Mouse (Mus musculus): Measurements from ENCODE around the gene Trnt1. TPM values are rescaled to one million over a fixed set of nuclear protein-coding genes. Genes with fewer than 3 reads are reported as not detected.

Trnt1 gene
- 69.5 and 73.0 TPM in 2 replicates for total RNA-seq (2014; rRNA removed)
- polyA plus RNA-seq (2015; fragmentation: Nextera tagmentation; extraction: Ambion mirVana), result 53.9 and 58.2 TPM in 2 replicates

DNA sequence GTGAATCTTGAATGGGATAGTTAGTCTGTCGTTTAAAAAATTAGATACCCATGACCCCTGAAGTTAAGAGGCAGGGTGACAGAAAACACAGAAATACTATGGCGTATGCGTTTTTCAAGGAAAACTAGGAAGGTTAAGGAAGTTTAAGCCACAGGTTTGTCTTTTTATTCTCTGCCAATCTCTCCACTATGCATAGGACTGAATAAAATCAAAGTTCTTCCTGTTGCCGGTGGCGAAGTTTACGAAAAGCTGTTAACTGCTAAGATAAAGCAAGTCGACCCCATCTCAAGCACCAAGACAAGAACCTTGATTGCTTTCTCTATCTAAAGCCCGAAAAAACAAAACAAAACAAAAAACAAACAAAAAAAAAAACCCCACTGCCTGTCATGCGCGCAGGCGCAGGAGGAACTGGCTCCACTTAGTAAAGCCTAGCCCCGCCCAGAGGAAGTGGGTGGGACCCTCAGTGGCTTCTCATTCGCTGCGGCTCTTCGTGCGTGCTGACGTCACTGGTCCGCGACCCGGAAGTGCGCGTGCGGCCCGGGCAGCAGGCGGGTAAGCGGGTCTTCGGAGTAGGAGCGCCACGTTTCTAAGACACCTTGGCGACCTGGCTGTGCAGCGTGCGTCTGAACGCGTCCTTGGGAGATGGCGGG is at the start of gene Trnt1:
Trnt1 (plus strand) TSS at position 481 of the 650 bp plus-strand sequence.
- ATAC-seq (peak; percentile 100), DNase-seq (peak; percentile 98)
- 0 out of 2 replicates have a peak, but pooled peaks have one; percentile 6 for TF ChIP-seq CTCF (IDR thresholded peaks at IDR 0.05; ENCODE audit: low read depth)
- Histone ChIP-seq H3K4me3 (ENCODE audit: low read depth, low read length) (peak within 1 kb of the TSS; percentile 77), H3K27me3 (ENCODE audit: insufficient read depth, low read length) (no peaks in the 10 kb centered on the region), H3K27ac (ENCODE audit: low read depth, low read length) (0 out of 2 replicates have a peak within 1 kb of the TSS, but pooled peaks have one; percentile 23), H3K36me3 (ENCODE audit: insufficient read depth) (peaks cover 17% of the 10 kb centered on the region), H3K4me2 (ENCODE audit: low read depth) (peak within 1 kb of the TSS; percentile 90), H3K4me1 (ENCODE audit: insufficient read depth) (peaks cover 12% of the 10 kb centered on the region), H3K9me3 (ENCODE audit: low read length) (no peaks in the 10 kb centered on the region), H3K9ac (peak within 1 kb of the TSS; percentile 57)
- WGBS, result 9% methylated on average over 35 of the region's 35 CpGs

DNA sequence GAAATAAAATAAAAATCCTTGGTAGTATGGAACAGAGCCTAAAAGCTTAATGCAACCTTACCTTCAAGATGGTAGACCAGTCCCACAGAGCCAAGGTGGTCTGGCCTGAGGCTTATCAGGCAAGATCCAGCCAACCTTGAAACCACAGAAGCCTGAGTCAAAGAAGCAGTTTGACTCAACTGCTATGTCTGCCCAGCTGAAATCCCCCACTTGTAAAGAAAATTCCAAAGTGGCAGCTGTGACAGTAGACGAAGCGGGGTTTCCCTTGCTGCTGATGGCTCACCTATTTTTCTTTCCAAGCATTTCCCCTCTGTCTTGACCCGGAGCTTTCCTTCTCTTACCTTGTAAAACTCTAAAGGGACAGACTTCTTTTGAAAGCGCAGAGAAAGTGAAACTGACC is 43.3 kb upstream of the Trnt1 start:
- H3K36me3 ChIP-seq (ENCODE audit: insufficient read depth), result no peaks in the 10 kb centered on the region
- no peak for TF ChIP-seq CTCF (IDR thresholded peaks at IDR 0.05; ENCODE audit: low read depth)
- H3K4me2 ChIP-seq (ENCODE audit: low read depth), result no peak overlapping the region
- H3K4me1 ChIP-seq (ENCODE audit: insufficient read depth), result no peaks in the 10 kb centered on the region
- 86% methylated on average over 4 of the region's 4 CpGs for WGBS
- H3K27ac ChIP-seq (ENCODE audit: low read depth, low read length), result no peak overlapping the region
- DNase-seq (no peak), ATAC-seq (no peak)
- no peaks in the 10 kb centered on the region for H3K27me3 ChIP-seq (ENCODE audit: insufficient read depth, low read length)
- H3K9me3 ChIP-seq (ENCODE audit: low read length), result no peaks in the 10 kb centered on the region
- H3K9ac ChIP-seq, result no peak overlapping the region
- no peak overlapping the region for H3K4me3 ChIP-seq (ENCODE audit: low read depth, low read length)

DNA sequence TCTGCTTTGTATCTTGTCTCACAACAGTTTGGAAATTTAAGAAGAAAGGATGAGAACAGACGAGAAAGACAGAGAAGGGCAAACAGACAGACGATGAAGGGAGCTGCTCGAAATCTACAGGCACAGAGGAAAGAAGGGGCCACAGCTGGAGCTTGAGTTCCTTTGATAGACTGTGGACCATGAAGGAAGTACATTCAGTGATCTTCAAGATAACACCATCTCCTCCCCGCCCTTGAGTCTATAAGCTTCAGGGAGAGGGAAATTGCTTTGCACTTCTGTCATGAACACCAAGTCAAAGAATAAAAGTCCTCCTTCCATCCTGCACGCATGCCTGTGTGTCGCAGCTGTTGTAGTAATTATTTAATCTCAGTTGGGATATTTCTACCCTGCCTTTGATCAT is 42.8 kb upstream of the Trnt1 start:
- Histone ChIP-seq H3K4me3 (ENCODE audit: low read depth, low read length) (no peak overlapping the region), H3K9ac (no peak overlapping the region), H3K9me3 (ENCODE audit: low read length) (no peaks in the 10 kb centered on the region), H3K27me3 (ENCODE audit: insufficient read depth, low read length) (no peaks in the 10 kb centered on the region), H3K36me3 (ENCODE audit: insufficient read depth) (no peaks in the 10 kb centered on the region), H3K4me2 (ENCODE audit: low read depth) (no peak overlapping the region), H3K4me1 (ENCODE audit: insufficient read depth) (no peaks in the 10 kb centered on the region), H3K27ac (ENCODE audit: low read depth, low read length) (no peak overlapping the region)
- WGBS, result 83% methylated on average over 6 of the region's 6 CpGs
- no peak for TF ChIP-seq CTCF (IDR thresholded peaks at IDR 0.05; ENCODE audit: low read depth)
- no peak for DNase-seq
- no peak for ATAC-seq

DNA sequence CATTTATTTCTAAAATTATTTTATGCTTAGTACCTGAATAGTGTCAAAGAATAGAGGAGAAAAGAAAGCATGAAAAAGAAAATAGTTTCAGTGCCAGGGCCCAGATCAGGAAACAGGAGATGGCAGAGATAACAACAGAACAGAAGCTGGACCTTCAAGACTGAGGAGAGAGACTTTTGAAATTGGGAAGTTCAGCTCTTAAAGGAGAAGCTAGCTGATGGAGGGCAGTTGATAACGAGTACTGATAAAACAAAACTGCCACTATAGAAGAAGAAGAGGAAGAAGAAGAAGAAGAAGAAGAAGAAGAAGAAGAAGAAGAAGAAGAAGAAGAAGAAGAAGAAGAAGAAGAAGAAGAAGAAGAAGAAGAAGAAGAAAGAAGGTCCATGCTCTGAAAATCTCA is 41.2 kb upstream of the Trnt1 start:
- ATAC-seq, result no peak
- Histone ChIP-seq H3K9ac (no peak overlapping the region), H3K9me3 (ENCODE audit: low read length) (no peaks in the 10 kb centered on the region), H3K4me3 (ENCODE audit: low read depth, low read length) (no peak overlapping the region), H3K4me2 (ENCODE audit: low read depth) (no peak overlapping the region), H3K27me3 (ENCODE audit: insufficient read depth, low read length) (no peaks in the 10 kb centered on the region), H3K36me3 (ENCODE audit: insufficient read depth) (no peaks in the 10 kb centered on the region), H3K4me1 (ENCODE audit: insufficient read depth) (no peaks in the 10 kb centered on the region), H3K27ac (ENCODE audit: low read depth, low read length) (no peak overlapping the region)
- DNase-seq, result no peak
- TF ChIP-seq CTCF (IDR thresholded peaks at IDR 0.05; ENCODE audit: low read depth), result no peak
- 77% methylated on average over 1 of the region's 1 CpGs for WGBS

DNA sequence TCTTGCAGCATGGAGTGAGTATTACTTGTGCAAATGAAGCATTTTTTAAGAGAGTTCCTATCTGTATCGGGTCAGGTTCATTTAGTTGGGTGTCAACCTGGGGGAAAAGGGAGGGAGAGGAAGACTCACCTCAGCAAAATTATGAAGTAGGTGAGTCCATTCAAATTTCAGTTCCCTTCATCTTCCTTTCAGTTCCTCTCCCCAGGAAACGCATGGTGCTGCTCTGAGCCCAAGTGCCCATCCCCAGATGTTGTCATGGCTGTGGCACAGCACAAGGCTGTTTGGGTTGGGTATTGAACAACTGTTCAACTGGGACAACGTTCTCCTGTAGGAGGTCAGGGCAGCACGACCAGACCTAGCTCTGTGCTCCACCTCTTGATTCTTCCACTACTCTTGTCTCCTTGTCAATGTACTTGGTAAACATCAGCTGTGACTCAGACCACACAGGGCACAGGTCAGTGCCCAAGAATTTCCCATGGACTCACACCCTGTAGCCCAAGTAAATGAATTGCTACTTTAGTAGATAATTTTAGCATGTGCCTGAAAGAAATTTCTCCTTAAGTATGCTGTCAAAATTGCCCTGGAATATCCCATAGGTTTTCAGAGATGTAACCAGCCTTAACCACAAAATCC is 39.1 kb upstream of the Trnt1 start:
- no peak for TF ChIP-seq CTCF (IDR thresholded peaks at IDR 0.05; ENCODE audit: low read depth)
- H3K4me3 ChIP-seq (ENCODE audit: low read depth, low read length), result no peak overlapping the region
- H3K4me2 ChIP-seq (ENCODE audit: low read depth), result no peak overlapping the region
- no peaks in the 10 kb centered on the region for H3K36me3 ChIP-seq (ENCODE audit: insufficient read depth)
- no peak for ATAC-seq
- no peak overlapping the region for H3K27ac ChIP-seq (ENCODE audit: low read depth, low read length)
- 85% methylated on average over 4 of the region's 4 CpGs for WGBS
- H3K9ac ChIP-seq, result no peak overlapping the region
- no peaks in the 10 kb centered on the region for H3K27me3 ChIP-seq (ENCODE audit: insufficient read depth, low read length)
- DNase-seq, result no peak
- H3K9me3 ChIP-seq (ENCODE audit: low read length), result no peaks in the 10 kb centered on the region
- no peaks in the 10 kb centered on the region for H3K4me1 ChIP-seq (ENCODE audit: insufficient read depth)

DNA sequence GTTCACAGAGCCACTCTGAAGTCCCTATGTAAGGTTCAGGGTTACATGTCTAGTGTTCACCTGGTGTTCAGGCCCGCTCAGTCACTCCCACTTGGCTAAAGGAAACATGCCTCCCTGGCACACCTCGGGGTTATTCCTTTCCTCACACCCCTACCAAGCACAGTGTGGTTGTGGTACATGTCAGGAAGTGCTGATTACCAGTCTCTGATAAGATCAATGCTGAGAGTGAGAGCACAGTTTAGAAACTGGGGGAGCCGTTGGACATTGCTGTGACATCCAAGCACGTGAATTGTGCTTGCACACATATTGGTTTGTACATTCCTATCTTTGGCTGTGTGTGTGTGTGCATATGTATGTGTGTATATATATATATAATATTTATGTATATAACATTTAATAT is 36.4 kb upstream of the Trnt1 start:
- Histone ChIP-seq H3K4me1 (ENCODE audit: insufficient read depth) (no peaks in the 10 kb centered on the region), H3K27ac (ENCODE audit: low read depth, low read length) (no peak overlapping the region), H3K9ac (no peak overlapping the region), H3K4me2 (ENCODE audit: low read depth) (no peak overlapping the region), H3K9me3 (ENCODE audit: low read length) (no peaks in the 10 kb centered on the region), H3K36me3 (ENCODE audit: insufficient read depth) (no peaks in the 10 kb centered on the region), H3K4me3 (ENCODE audit: low read depth, low read length) (no peak overlapping the region), H3K27me3 (ENCODE audit: insufficient read depth, low read length) (no peaks in the 10 kb centered on the region)
- no peak for ATAC-seq
- 89% methylated on average over 4 of the region's 4 CpGs for WGBS
- DNase-seq, result no peak
- no peak for TF ChIP-seq CTCF (IDR thresholded peaks at IDR 0.05; ENCODE audit: low read depth)

DNA sequence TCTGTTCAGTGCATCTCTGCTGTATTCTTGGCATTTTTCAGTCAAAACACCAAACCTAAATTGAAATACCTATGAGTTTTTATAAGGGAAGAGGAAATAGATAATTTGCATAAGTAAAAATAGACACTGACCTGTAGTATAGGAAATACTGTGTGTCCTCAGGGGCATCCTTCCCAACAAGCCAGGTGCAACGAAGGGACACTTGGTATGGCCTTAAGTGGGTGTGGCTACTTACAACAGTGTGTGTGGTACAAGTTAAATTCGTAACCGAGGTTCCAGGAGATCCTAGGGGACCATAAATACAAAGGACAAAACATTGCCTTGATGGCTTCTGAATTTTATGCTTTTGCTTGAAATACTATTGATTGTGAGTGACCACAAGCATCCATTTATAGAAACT is 30.7 kb upstream of the Trnt1 start:
- no peak overlapping the region for H3K9ac ChIP-seq
- no peak overlapping the region for H3K4me3 ChIP-seq (ENCODE audit: low read depth, low read length)
- H3K27me3 ChIP-seq (ENCODE audit: insufficient read depth, low read length), result no peaks in the 10 kb centered on the region
- H3K9me3 ChIP-seq (ENCODE audit: low read length), result no peaks in the 10 kb centered on the region
- no peak for TF ChIP-seq CTCF (IDR thresholded peaks at IDR 0.05; ENCODE audit: low read depth)
- no peaks in the 10 kb centered on the region for H3K4me1 ChIP-seq (ENCODE audit: insufficient read depth)
- no peak for ATAC-seq
- H3K27ac ChIP-seq (ENCODE audit: low read depth, low read length), result no peak overlapping the region
- 79% methylated on average over 3 of the region's 3 CpGs for WGBS
- no peak for DNase-seq
- H3K36me3 ChIP-seq (ENCODE audit: insufficient read depth), result no peaks in the 10 kb centered on the region
- no peak overlapping the region for H3K4me2 ChIP-seq (ENCODE audit: low read depth)
